In the genomic region with DNA sequence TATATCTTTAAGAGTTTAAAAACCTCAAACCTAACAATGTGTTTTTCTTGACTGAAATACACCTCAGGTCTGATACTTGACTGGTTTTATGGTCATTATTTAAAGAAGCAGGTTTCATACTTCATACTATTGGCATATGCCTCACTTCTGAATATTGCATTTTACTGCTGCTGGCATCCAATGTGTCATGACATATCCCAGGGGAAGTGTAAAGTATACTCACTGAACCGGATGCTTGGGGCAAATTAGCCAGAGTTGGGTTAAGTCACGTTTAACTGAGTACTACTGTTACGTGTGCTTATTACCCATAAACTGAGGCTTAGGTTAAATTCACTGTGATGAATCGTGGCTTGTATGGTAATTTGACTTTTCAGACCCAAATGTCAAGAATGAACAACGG, we compare ENCODE assay signal across 7 mouse cellular contexts. TPM values are rescaled to one million over a fixed set of nuclear protein-coding genes. Genes with fewer than 3 reads are reported as not detected.
DNase-seq lines count a peak whose midpoint lies in the region; ATAC-seq and TF ChIP-seq lines count a peak whose summit lies in the region.

No protein-coding gene starts in this region.

- TF ChIP-seq CTCF in layer of hippocampus, adult 2 months (conservative IDR thresholded peaks at IDR 0.05) = no peak

- peak overlapping the region; percentile 99 for H3K27ac ChIP-seq in layer of hippocampus, adult 2 months
- H3K27ac ChIP-seq in forebrain, embryonic 11.5 days (ENCODE audit: low read depth, low read length) = no peak overlapping the region
- no peak overlapping the region for H3K27ac ChIP-seq in intestine, embryonic 15.5 days
- H3K27ac ChIP-seq in neural tube, embryonic 13.5 days (replicated peaks) = no peak overlapping the region

- no peak overlapping the region for H3K9ac ChIP-seq in forebrain, embryonic 11.5 days (ENCODE audit: low read length)
- no peak overlapping the region for H3K9ac ChIP-seq in intestine, embryonic 15.5 days
- H3K9ac ChIP-seq in neural tube, embryonic 13.5 days = peak overlapping the region; percentile 69; the same call in 1 of the 2 replicates

- ATAC-seq in forebrain, embryonic 11.5 days (replicated peaks; ENCODE audit: low FRiP score) = peak; percentile 34
- ATAC-seq in intestine, embryonic 15.5 days = peak; percentile 5; the same call in 1 of the 2 replicates
- peak; percentile 52 for ATAC-seq in neural tube, embryonic 13.5 days (ENCODE audit: low read depth)

- peak overlapping the region; percentile 59; the same call in 1 of the 2 replicates for H3K4me2 ChIP-seq in forebrain, embryonic 11.5 days (ENCODE audit: low read depth, low read length, severe bottlenecking)
- H3K4me2 ChIP-seq in intestine, embryonic 15.5 days (replicated peaks) = peak overlapping the region; percentile 38
- peak overlapping the region; percentile 51 for H3K4me2 ChIP-seq in neural tube, embryonic 13.5 days

- H3K4me1 ChIP-seq in forebrain, embryonic 11.5 days (replicated peaks; ENCODE audit: control insufficient read depth, insufficient read depth, low read length) = no peaks in the 10 kb centered on the region
- H3K4me1 ChIP-seq in intestine, embryonic 15.5 days (replicated peaks) = no peaks in the 10 kb centered on the region; the same call in 1 of the 2 replicates
- H3K4me1 ChIP-seq in neural tube, embryonic 13.5 days (replicated peaks) = peaks cover 12% of the 10 kb centered on the region

- H3K4me3 ChIP-seq in layer of hippocampus, adult 2 months = peak overlapping the region; percentile 88
- H3K4me3 ChIP-seq in forebrain, embryonic 11.5 days (ENCODE audit: low read depth, low read length) = no peak overlapping the region
- H3K4me3 ChIP-seq in intestine, embryonic 15.5 days (replicated peaks) = peak overlapping the region; percentile 47
- H3K4me3 ChIP-seq in neural tube, embryonic 13.5 days = peak overlapping the region; percentile 43

- H3K27me3 ChIP-seq in forebrain, embryonic 11.5 days (ENCODE audit: control insufficient read depth, insufficient read depth, low read length) = no peaks in the 10 kb centered on the region
- H3K27me3 ChIP-seq in intestine, embryonic 15.5 days (replicated peaks) = no peaks in the 10 kb centered on the region
- no peaks in the 10 kb centered on the region for H3K27me3 ChIP-seq in neural tube, embryonic 13.5 days

- 74% methylated on average over 5 of the region's 5 CpGs for WGBS in forebrain, embryonic 11.5 days
- 80% methylated on average over 5 of the region's 5 CpGs for WGBS in intestine, embryonic 15.5 days
- 48% methylated on average over 5 of the region's 5 CpGs for WGBS in neural tube, embryonic 13.5 days

- H3K36me3 ChIP-seq in forebrain, embryonic 11.5 days (ENCODE audit: control insufficient read depth, insufficient read depth, low read length) = no peaks in the 10 kb centered on the region
- no peaks in the 10 kb centered on the region for H3K36me3 ChIP-seq in intestine, embryonic 15.5 days
- H3K36me3 ChIP-seq in neural tube, embryonic 13.5 days = no peaks in the 10 kb centered on the region

- DNase-seq in layer of hippocampus, adult 2 months (ENCODE audit: low spot score in 2 of 2) = no peak
- no peak for DNase-seq in layer of hippocampus, postnatal 36 days
- no peak for DNase-seq in forebrain, embryonic 11.5 days (ENCODE audit: low spot score)
- no peak for DNase-seq in urinary bladder, adult 18-20 months (ENCODE audit: low spot score in 2 of 2)
- DNase-seq in lung, adult 18-20 months = no peak

- no peaks in the 10 kb centered on the region for H3K9me3 ChIP-seq in forebrain, embryonic 11.5 days (ENCODE audit: control insufficient read depth, low read length)
- H3K9me3 ChIP-seq in intestine, embryonic 15.5 days = no peaks in the 10 kb centered on the region
- H3K9me3 ChIP-seq in neural tube, embryonic 13.5 days = no peaks in the 10 kb centered on the region

RNA-seq across cellular contexts. Expression of a gene that starts 29.5 kb away (rescaled TPM):
- 1 to 10 TPM; 2.6 to 2.7 TPM for total RNA-seq in layer of hippocampus, adult 2 months (2021)
- 1 to 10 TPM; 1.2 to 2.0 TPM for total RNA-seq in layer of hippocampus, postnatal 36 days (2021)
- polyA plus RNA-seq in forebrain, embryonic 11.5 days (2014; fragmentation: Nextera tagmentation; extraction: Ambion mirVana) = 1.7 and 1.9 TPM in 2 replicates
- polyA plus RNA-seq in intestine, embryonic 15.5 days (2015; fragmentation: Nextera tagmentation; extraction: Ambion mirVana) = 1.5 and 2.0 TPM in 2 replicates
- polyA plus RNA-seq in neural tube, embryonic 13.5 days (2015; fragmentation: Nextera tagmentation; extraction: Ambion mirVana) = 1.8 and 3.2 TPM in 2 replicates
